Mouse (Mus musculus) E14TG2a.4 (cell line): ENCODE results near the gene Usp34.

Experiments
- CTCF ChIP-seq: conservative IDR thresholded peaks from 2 replicates; pipeline ENCODE4 v1.5.1; 2014; ENCODE audit warnings: low read length
- NANOG ChIP-seq: IDR thresholded peaks from 2 replicates; pipeline ENCODE4 v1.6.1; 2014; ENCODE audit warnings: borderline replicate concordance, low read length, mixed read lengths

DNA sequence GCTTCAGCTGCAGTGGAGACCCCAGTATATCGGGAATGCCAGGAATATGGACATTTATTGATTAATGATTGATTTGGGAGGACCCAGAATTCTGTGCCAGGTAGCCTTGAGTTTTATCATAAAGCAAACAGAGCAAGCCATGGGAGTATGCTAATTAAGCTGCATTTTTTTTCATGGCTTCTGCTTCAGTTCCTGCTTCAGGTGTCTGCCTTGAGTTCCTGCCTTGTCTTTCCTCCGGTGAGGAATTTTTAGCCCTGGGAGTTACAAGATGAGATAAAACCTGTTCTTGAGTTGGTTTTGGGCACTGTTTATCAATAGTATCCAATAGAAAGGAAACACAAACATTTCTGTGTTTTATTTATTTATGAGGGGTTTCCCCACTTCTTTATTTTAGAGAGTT, 22.7 kb downstream of the Usp34 start:
- TF ChIP-seq CTCF = no peak
- no peak for TF ChIP-seq NANOG
